Mouse (Mus musculus) cortical plate, adult 2 months (tissue): ENCODE measurements around the gene Rtl9. TPM values are rescaled to one million over a fixed set of nuclear protein-coding genes. Genes with fewer than 3 reads are reported as not detected.
A peak's percentile ranks its signal among the peaks of the same experiment; 100 is the strongest.

Source experiments
- H3K27ac ChIP-seq: fragments of 200-500 bp; 2 replicates; pipeline ENCODE4 v1.5.1; 2012; ENCODE audit warnings: low read length, control low read depth, inconsistent platforms; ENCODE audit not compliant: insufficient read depth
- H3K4me1 ChIP-seq: fragments of 200-500 bp; 2 replicates; pipeline ENCODE4 v1.6.1; 2011; ENCODE audit warnings: low read length; ENCODE audit not compliant: control insufficient read depth, insufficient read depth
- H3K4me3 ChIP-seq: fragments of 200-500 bp; 2 replicates; pipeline ENCODE4 v1.5.1; 2011; ENCODE audit warnings: mild to moderate bottlenecking, low read length, control low read depth; ENCODE audit not compliant: insufficient read depth
- CTCF ChIP-seq: fragments of 200-500 bp; IDR thresholded peaks from 2 replicates; pipeline ENCODE4 v1.5.1; 2011; ENCODE audit warnings: mild to moderate bottlenecking, control low read depth, low read length; ENCODE audit not compliant: insufficient read depth; ENCODE audit errors: extremely low read depth
- POLR2A ChIP-seq: fragments of 200-500 bp; IDR thresholded peaks from 2 replicates; pipeline ENCODE4 v1.6.1; 2011; ENCODE audit warnings: mild to moderate bottlenecking, low read length, control low read depth; ENCODE audit not compliant: insufficient read depth; ENCODE audit errors: extremely low read depth
- polyA plus RNA-seq: library from polyadenylated mRNA; depleted of rRNA; stranded (reverse); fragments of >200 nt; gene quantifications from 2 replicates; pipeline ENCODE4 v1.2.3, GENCODE M21; 2012; rRNA removed

The Rtl9 gene
- 0.77 and 0.83 TPM in 2 replicates for polyA plus RNA-seq

DNA sequence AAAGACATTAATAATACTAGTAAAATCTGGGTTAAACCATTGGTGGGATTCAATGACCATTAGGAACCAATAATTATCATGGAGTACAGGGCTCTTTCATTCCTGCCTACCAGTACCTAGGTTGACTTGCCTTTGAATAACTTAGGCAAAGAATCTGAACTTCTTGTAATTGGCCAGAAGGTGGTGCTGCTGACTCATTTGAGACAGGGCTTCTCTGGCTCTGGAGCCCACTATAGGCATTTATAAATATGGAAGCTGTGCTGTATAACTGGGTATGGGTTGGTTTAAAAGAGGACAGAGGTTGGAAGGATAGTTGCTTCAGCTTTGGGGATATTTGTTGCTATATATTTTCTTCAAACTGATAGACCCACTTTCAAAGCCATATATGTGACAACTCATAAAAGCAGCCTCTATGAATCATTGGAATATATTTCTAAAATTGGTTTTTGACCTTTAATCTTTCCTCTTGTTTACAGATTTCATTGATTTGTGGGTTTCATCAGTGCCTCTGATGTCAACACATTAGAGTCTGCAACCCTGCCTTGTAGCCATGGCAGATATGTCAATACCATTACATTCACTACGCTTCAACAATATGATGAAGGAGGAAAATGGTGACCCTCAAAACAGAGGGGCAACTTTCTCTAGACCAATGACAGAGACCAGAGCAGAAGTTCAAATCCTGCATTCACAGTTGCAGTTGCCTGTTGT, at the start of gene Rtl9:
TSS of gene Rtl9 (plus strand) at position 551 of the 711 bp plus-strand sequence.
- TF ChIP-seq CTCF: peak; percentile 61
- no peak for TF ChIP-seq POLR2A
- Histone ChIP-seq H3K4me1 (no peaks in the 10 kb centered on the region), H3K4me3 (no peak within 1 kb of the TSS)

DNA sequence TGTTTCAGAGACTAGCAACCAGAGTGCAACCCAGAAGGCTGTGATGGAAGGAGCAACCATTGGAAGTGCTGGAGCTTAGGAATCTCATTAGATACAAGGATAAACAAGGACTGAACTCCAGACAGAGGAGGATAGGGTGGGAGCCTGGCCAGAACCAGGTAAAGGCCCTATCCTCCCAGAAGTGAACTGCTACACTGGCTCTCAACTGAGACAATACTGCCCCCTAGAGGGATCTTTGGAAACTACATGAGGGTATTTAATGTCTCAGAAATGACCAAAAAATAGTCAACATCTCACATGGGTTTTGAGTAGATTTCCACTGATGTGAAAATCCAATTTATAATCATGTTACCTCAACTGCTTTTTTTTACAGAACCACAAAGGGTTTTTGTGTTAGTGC, 47.9 kb upstream of the Rtl9 start:
- no peak overlapping the region for H3K4me3 ChIP-seq
- TF ChIP-seq POLR2A (no peak), CTCF (peak; percentile 40; the same call in 1 of the 2 replicates)
- no peak overlapping the region for H3K27ac ChIP-seq
- H3K4me1 ChIP-seq: no peaks in the 10 kb centered on the region

More for the DNA sequence above, at the start of gene Rtl9:
- H3K27ac ChIP-seq: no peak within 1 kb of the TSS

DNA sequence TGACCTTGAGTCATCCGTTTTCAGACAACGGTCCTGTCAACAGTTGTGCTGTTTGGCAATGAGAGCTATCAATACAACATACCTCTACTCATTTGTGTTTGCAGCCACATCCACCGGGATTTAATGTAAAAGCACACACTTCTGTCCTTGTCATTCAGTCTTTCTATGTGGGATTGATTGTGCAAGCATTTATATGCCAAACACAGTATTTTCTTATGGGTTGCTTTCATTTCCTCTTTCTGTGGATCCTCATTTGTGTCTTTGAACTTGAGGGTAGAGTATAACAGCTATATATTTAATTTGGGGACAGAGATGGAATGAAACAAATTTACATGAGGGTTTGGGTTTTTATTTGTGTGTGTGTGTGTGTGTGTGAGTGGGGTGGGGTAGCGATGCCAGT, 47.5 kb upstream of the Rtl9 start:
- TF ChIP-seq POLR2A (no peak), CTCF (no peak)
- Histone ChIP-seq H3K27ac (no peak overlapping the region), H3K4me3 (no peak overlapping the region), H3K4me1 (no peaks in the 10 kb centered on the region)

DNA sequence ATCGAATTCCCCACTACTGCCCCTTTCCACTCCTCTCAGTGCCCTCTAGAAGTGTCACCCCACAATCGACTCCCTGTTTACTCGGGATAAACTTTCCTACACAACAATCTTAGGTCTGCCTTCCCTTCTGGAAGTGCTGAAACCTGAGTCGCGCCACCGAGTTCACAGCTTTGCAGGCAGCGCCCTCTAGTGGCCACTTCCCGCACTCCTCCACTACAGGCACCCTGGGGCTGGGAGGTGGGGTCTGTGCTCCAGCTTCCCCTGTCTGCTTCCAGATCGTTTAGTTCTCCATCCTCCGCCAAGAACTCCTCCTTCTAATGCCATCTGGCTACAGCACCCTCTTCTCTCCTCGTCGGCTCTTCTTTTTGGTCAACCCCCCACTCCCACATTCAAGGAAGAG, 40.6 kb upstream of the Rtl9 start:
- TF ChIP-seq CTCF (peak; percentile 60), POLR2A (no peak)
- no peak overlapping the region for H3K27ac ChIP-seq

DNA sequence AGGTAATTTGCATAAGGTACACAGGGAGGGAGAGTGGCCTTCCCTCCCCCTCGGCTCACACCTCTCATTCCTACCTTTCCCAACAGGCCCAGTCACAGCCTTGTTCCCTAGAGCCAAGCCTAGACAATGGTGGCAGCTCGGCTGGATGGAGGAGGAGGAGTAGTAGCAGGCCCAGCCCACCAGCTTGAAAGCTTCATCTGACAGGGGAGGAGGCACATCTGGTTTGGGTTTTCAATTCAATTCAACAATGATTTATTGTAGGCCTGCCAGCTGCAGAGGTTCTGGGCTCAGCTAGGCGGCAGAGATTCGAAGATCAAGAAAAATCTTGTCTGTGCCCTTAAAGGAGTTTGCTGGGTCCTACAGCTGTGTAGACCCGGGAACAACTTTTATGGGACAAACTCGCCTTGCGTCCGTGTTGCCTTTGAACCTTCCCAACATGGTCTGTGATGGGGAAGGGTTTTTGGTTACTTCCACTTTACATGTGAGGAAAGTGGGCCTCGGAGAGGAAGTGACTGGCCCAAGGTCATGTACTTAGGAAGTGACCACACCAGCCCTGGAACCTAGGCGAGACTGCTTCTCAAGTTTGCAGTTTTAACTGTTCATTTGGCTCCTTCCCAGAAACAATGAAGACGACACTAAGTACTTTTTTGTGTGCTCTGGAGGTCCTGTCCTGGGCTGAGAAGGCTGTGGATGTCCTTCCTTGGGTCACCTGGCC, 36.6 kb upstream of the Rtl9 start:
- TF ChIP-seq CTCF (no peak), POLR2A (no peak)
- H3K27ac ChIP-seq: no peak overlapping the region

More for the DNA sequence above, 40.6 kb upstream of the Rtl9 start:
- H3K4me3 ChIP-seq: no peak overlapping the region
- H3K4me1 ChIP-seq: no peaks in the 10 kb centered on the region

GRCm38 (mm10) chrX:143063780-143064179, 35.6 kb upstream of the Rtl9 start:
- Histone ChIP-seq H3K4me1 (no peaks in the 10 kb centered on the region), H3K4me3 (no peak overlapping the region), H3K27ac (no peak overlapping the region)
- TF ChIP-seq CTCF (no peak), POLR2A (no peak)

More for the DNA sequence above, 36.6 kb upstream of the Rtl9 start:
- Histone ChIP-seq H3K4me1 (no peaks in the 10 kb centered on the region), H3K4me3 (no peak overlapping the region)

- H3K4me3 ChIP-seq: no peak overlapping the region
- no peak overlapping the region for H3K27ac ChIP-seq
- TF ChIP-seq CTCF (no peak), POLR2A (no peak)
- no peaks in the 10 kb centered on the region for H3K4me1 ChIP-seq
Observed at GRCm38 (mm10) chrX:143064288-143064687, 35.1 kb upstream of the Rtl9 start.

DNA sequence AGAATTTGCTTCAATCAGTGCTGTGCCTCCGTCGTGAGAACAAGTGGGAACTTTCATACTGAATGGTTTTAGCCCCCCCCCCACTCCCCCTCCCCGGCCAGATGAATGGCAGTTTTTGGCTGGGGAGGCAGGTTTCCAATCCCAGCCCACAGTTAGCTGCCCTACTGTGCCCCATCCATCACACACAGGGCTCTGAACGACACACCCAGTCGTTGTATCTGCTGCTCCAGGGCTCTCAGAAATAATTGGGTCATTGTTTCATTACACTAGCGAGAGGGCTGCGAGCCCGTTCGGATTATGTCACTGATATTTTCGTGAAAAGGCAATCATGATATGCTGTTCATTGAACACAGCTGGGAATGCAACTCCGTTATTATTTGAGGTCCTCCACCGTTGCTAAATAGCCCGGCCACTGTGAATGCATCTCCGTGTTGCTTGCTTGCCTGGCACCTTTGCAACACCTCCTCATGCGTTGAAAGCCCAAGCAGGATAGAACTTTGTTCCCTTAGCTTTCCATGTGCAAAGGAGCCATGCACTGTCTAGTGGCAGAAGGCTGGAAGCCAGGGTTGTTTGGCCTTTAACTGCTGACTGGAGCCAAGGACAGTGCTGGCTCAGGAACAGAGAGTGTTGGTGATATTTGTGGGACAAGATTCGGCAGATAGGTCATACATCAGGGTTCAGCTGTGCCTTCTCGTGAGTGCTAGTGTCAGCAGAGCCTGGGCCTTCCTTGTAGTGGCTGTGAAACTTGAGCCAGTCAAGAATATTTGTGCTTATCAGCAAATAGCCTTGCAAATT, 32.9 kb upstream of the Rtl9 start:
- Histone ChIP-seq H3K27ac (no peak overlapping the region), H3K4me1 (no peaks in the 10 kb centered on the region), H3K4me3 (no peak overlapping the region)
- TF ChIP-seq CTCF: no peak
- no peak for TF ChIP-seq POLR2A

DNA sequence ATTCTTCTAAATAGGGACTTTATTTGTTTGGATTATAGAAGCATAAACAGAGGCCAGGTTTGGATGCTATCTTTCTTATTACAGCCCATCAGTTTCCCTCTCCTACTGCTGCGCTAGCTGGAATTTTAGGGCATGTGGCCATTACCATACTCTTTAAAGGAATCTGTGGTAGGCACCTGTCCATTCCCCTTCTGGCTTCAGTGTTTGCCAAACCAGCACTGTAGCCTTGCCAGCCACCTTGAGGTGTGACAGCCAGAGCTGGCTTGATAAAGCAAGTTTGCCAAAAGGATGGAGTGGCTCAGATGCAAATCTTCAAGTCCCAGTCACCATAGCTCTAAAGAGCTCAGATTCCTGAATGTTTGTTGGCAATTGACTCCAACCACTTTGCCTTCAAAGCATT, 32.3 kb upstream of the Rtl9 start:
- no peak for TF ChIP-seq CTCF
- TF ChIP-seq POLR2A: no peak
- Histone ChIP-seq H3K27ac (no peak overlapping the region), H3K4me3 (no peak overlapping the region), H3K4me1 (no peaks in the 10 kb centered on the region)

DNA sequence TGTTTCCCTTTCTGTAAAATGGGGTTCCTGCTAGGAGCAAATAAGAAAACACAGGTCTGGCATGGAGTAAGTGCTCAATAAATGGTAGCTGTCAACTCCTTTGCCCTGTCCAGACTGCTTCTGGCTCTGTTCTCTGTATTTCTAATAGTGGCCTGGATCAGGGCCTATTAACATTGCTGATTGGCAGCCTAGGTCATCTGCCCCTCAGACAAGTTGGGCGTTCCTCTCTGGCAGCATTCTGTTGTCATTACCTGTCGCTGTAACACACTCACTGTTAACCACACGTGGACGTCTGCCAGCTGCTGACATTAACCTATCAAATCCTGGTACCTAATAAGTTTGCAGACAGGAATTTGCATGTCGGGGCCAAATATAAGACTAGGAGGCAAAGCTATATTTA, 31.8 kb upstream of the Rtl9 start:
- no peak overlapping the region for H3K4me3 ChIP-seq
- TF ChIP-seq POLR2A (no peak), CTCF (no peak)
- no peak overlapping the region for H3K27ac ChIP-seq
- no peaks in the 10 kb centered on the region for H3K4me1 ChIP-seq
